9 mouse cellular contexts compared by ENCODE assay signal in genomic region chr4:86574939-86575282, GRCm38 (mm10). TPM values are rescaled to one million over a fixed set of nuclear protein-coding genes. Genes with fewer than 3 reads are reported as not detected.
DNase-seq lines count a peak whose midpoint lies in the region; ATAC-seq lines count a peak whose summit lies in the region.
"Had no signal": no experiment of that assay in that cellular context is flagged by ENCODE, and none has a peak within 500 bp of the region (broad histone marks: within the 10 kb centered on the region; RNA-seq: fewer than 3 reads in every experiment).

No protein-coding gene starts in this region.

- ATAC-seq in erythroblast, adult 5-6 weeks (replicated peaks; ENCODE audit: low FRiP score, poor library complexity, severe bottlenecking) = peak; percentile 26
- peak; percentile 10 for ATAC-seq in limb, embryonic 13.5 days (ENCODE audit: low FRiP score, low read depth)
- ATAC-seq in stomach, embryonic 16.5 days (ENCODE audit: insufficient read depth, low FRiP score) = peak; percentile 0; the same call in 1 of the 2 replicates

- H3K27me3 ChIP-seq in limb, embryonic 13.5 days = no peaks in the 10 kb centered on the region
- H3K27me3 ChIP-seq in stomach, embryonic 16.5 days (ENCODE audit: control insufficient read depth, insufficient read depth, low read length) = no peaks in the 10 kb centered on the region

- peak overlapping the region; percentile 97 for H3K27ac ChIP-seq in limb, embryonic 13.5 days
- peak overlapping the region; percentile 99 for H3K27ac ChIP-seq in stomach, embryonic 16.5 days (ENCODE audit: low read length)

- no peaks in the 10 kb centered on the region for H3K9me3 ChIP-seq in limb, embryonic 13.5 days
- no peaks in the 10 kb centered on the region for H3K9me3 ChIP-seq in stomach, embryonic 16.5 days (replicated peaks; ENCODE audit: control insufficient read depth, low read length)

- WGBS in limb, embryonic 13.5 days = 17% methylated on average over 6 of the region's 6 CpGs
- 17% methylated on average over 6 of the region's 6 CpGs for WGBS in stomach, embryonic 16.5 days

- DNase-seq in gastrocnemius, adult 18-20 months (ENCODE audit: low spot score) = peak; percentile 3
- DNase-seq in gastrocnemius, postnatal 36 days = no peak
- peak; percentile 51 for DNase-seq in 416B (ENCODE audit: low read depth)
- no peak for DNase-seq in thymus, postnatal 4 days
- DNase-seq in retina, postnatal 1 day = no peak

- peak overlapping the region; percentile 81 for H3K4me3 ChIP-seq in limb, embryonic 13.5 days
- H3K4me3 ChIP-seq in stomach, embryonic 16.5 days (replicated peaks; ENCODE audit: low read length) = peak overlapping the region; percentile 93

- intact Hi-C loops in gastrocnemius, postnatal 36 days (cut with DNase I) = loop anchor here (2.0 to 5.0 kb wide), 2 partner anchors 37 to 120 kb away; partner anchors contain the start of gene Haus6

- H3K9ac ChIP-seq in limb, embryonic 13.5 days = peak overlapping the region; percentile 92
- H3K9ac ChIP-seq in stomach, embryonic 16.5 days (ENCODE audit: low read length) = peak overlapping the region; percentile 94

- H3K4me1 ChIP-seq in limb, embryonic 13.5 days = peaks cover 20% of the 10 kb centered on the region
- peaks cover 16% of the 10 kb centered on the region for H3K4me1 ChIP-seq in stomach, embryonic 16.5 days (ENCODE audit: control insufficient read depth, insufficient read depth, low read length)

- peak overlapping the region; percentile 92 for H3K4me2 ChIP-seq in limb, embryonic 13.5 days (replicated peaks)
- H3K4me2 ChIP-seq in stomach, embryonic 16.5 days (ENCODE audit: low read depth, low read length) = peak overlapping the region; percentile 72

- H3K36me3 ChIP-seq in limb, embryonic 13.5 days = peaks cover 17% of the 10 kb centered on the region
- no peaks in the 10 kb centered on the region; the same call in 1 of the 2 replicates for H3K36me3 ChIP-seq in stomach, embryonic 16.5 days (ENCODE audit: control insufficient read depth, insufficient read depth, low read length)

RNA-seq across cellular contexts. Expression of gene Rraga, which starts 0.6 kb away (rescaled TPM):
- total RNA-seq in gastrocnemius, adult 18-20 months (2021) = 10 to 100 TPM; 48.6 to 51.3 TPM
- total RNA-seq in gastrocnemius, postnatal 36 days (2021) = 10 to 100 TPM; 43.1 to 48.5 TPM
- total RNA-seq in erythroblast, adult 5-6 weeks (2015; ENCODE audit: low replicate concordance) = 15.3 and 15.9 TPM in 2 replicates
- total RNA-seq in erythroblast, adult 5-6 weeks (2017; ENCODE audit: low replicate concordance) = 10.1 and 12.1 TPM in 2 replicates
- polyA plus RNA-seq in limb, embryonic 13.5 days (2015; fragmentation: Nextera tagmentation; extraction: Ambion mirVana) = 86.9 and 89.2 TPM in 2 replicates
- polyA plus RNA-seq in stomach, embryonic 16.5 days (2015; fragmentation: Nextera tagmentation; extraction: Ambion mirVana) = 117 and 125 TPM in 2 replicates

RNA-seq across cellular contexts. Expression of gene Saxo1, which starts 16.8 kb away (rescaled TPM):
- total RNA-seq in gastrocnemius, adult 18-20 months (2021) = not detected
- not detected for total RNA-seq in gastrocnemius, postnatal 36 days (2021)
- total RNA-seq in erythroblast, adult 5-6 weeks (2015; ENCODE audit: low replicate concordance) = not detected in 2 replicates
- not detected in 2 replicates for total RNA-seq in erythroblast, adult 5-6 weeks (2017; ENCODE audit: low replicate concordance)
- polyA plus RNA-seq in limb, embryonic 13.5 days (2015; fragmentation: Nextera tagmentation; extraction: Ambion mirVana) = 0.19 and 0.22 TPM in 2 replicates
- polyA plus RNA-seq in stomach, embryonic 16.5 days (2015; fragmentation: Nextera tagmentation; extraction: Ambion mirVana) = 0.13 TPM in 1 of 2 replicates, not detected in the other
- total RNA-seq: layer of hippocampus, postnatal 10 days had no signal

RNA-seq across cellular contexts. Expression of gene Haus6, which starts 36.9 kb away (rescaled TPM):
- total RNA-seq in gastrocnemius, adult 18-20 months (2021) = 1 to 10 TPM; 4.8 to 5.5 TPM
- total RNA-seq in gastrocnemius, postnatal 36 days (2021) = 1 to 10 TPM; 4.6 to 5.7 TPM
- 6.5 and 7.9 TPM in 2 replicates for total RNA-seq in erythroblast, adult 5-6 weeks (2015; ENCODE audit: low replicate concordance)
- total RNA-seq in erythroblast, adult 5-6 weeks (2017; ENCODE audit: low replicate concordance) = 10.6 and 13.9 TPM in 2 replicates
- 16.5 and 18.2 TPM in 2 replicates for polyA plus RNA-seq in limb, embryonic 13.5 days (2015; fragmentation: Nextera tagmentation; extraction: Ambion mirVana)
- polyA plus RNA-seq in stomach, embryonic 16.5 days (2015; fragmentation: Nextera tagmentation; extraction: Ambion mirVana) = 12.5 and 14.3 TPM in 2 replicates

Comparison
In these comparisons a context has a peak if more than half of its experiments do, and no peak if none do; other contexts are left out.
1. DNase-seq: peak in gastrocnemius, adult 18-20 months (single experiment) and 416B (single experiment); none in gastrocnemius, postnatal 36 days (0 of 2), thymus, postnatal 4 days (single experiment) and retina, postnatal 1 day (single experiment).
2. Peak in every context shown above with its lines, with median percentiles within 50 percentile points of each other: ATAC-seq.